Mouse (Mus musculus): ENCODE measurements around the gene Pccb.

GRCm38 (mm10) chr9:101073987-101074331 is 39.3 kb upstream of the Pccb start, which contains the start of gene Msl2:
- TF ChIP-seq EP300 (IDR thresholded peaks at IDR 0.05; ENCODE audit: insufficient read depth, low read depth, low read length) (no peak), CTCF (IDR thresholded peaks at IDR 0.05; ENCODE audit: low read depth, low read length) (no peak), POLR2A (IDR thresholded peaks at IDR 0.05; ENCODE audit: insufficient read depth, low read length) (peak; percentile 27)

Measured in ES-Bruce4 (cell line).